Mouse (Mus musculus): ENCODE results near the gene Kmt5b. TPM values are rescaled to one million over a fixed set of nuclear protein-coding genes. Genes with fewer than 3 reads are reported as not detected.

Gene Kmt5b
- 25.6 and 27.3 TPM in 2 replicates for polyA plus RNA-seq (2014; fragmentation: Nextera tagmentation; extraction: Ambion mirVana)

- under 1% methylated on average over 39 of the region's 39 CpGs for WGBS
- 0 out of 2 replicates have a peak, but pooled peaks have one; percentile 23 for ATAC-seq (ENCODE audit: insufficient number of reproducible peaks, insufficient read depth, low FRiP score, low read depth)
- peak within 1 kb of the TSS; percentile 100 for H3K9ac ChIP-seq (ENCODE audit: low read length)
Observed at GRCm38 (mm10) chr19:3767276-3767780, at the start of gene Kmt5b. Gene Kmt5b, plus strand, starts transcription at chr19:3767421.

GRCm38 (mm10) chr19:3718481-3719361 is 48.5 kb upstream of the Kmt5b start:
- WGBS = 38% methylated on average over 19 of the region's 19 CpGs
- no peak overlapping the region for H3K27ac ChIP-seq (replicated peaks in 1 of 2; ENCODE audit: control insufficient read depth in 1 of 2, insufficient read depth in 1 of 2, low read depth in 2 of 2, low read length in 2 of 2)
- peak; percentile 52; the same call in 1 of the 2 replicates for ATAC-seq (ENCODE audit: insufficient number of reproducible peaks, insufficient read depth, low FRiP score, low read depth)

More at GRCm38 (mm10) chr19:3767276-3767780, at the start of gene Kmt5b:
- H3K27ac ChIP-seq (replicated peaks in 1 of 2; ENCODE audit: control insufficient read depth in 1 of 2, insufficient read depth in 1 of 2, low read depth in 2 of 2, low read length in 2 of 2) = peak within 1 kb of the TSS; percentile 99 to 100
- peaks cover 7 to 21% of the 10 kb centered on the region in 2 experiments for H3K4me1 ChIP-seq (ENCODE audit: control insufficient read depth in 2 of 2, insufficient read depth in 2 of 2, low read length in 2 of 2)
- H3K9me3 ChIP-seq (ENCODE audit: control insufficient read depth, low read length) = no peaks in the 10 kb centered on the region
- no peaks in the 10 kb centered on the region for H3K27me3 ChIP-seq (ENCODE audit: control insufficient read depth, insufficient read depth, low read length)
- peak within 1 kb of the TSS; percentile 79 to 98 for H3K4me3 ChIP-seq (ENCODE audit: control insufficient read depth in 1 of 2, insufficient read depth in 1 of 2, low read depth in 1 of 2, low read length in 2 of 2)
- no peaks in the 10 kb centered on the region for H3K36me3 ChIP-seq (ENCODE audit: control insufficient read depth, insufficient read depth, low read length)
- H3K4me2 ChIP-seq (ENCODE audit: low read length) = peak within 1 kb of the TSS; percentile 77

GRCm38 (mm10) chr19:3719362-3719891 is 47.8 kb upstream of the Kmt5b start:
- ATAC-seq (ENCODE audit: insufficient number of reproducible peaks, insufficient read depth, low FRiP score, low read depth) = peak; percentile 70
- peak overlapping the region; percentile 60 for H3K9ac ChIP-seq (ENCODE audit: low read length)
- no peak overlapping the region for H3K27ac ChIP-seq (replicated peaks in 1 of 2; ENCODE audit: control insufficient read depth in 1 of 2, insufficient read depth in 1 of 2, low read depth in 2 of 2, low read length in 2 of 2)
- peaks cover 5 to 6% of the 10 kb centered on the region in 2 experiments; a peak in 3 of 4 replicates for H3K4me1 ChIP-seq (ENCODE audit: control insufficient read depth in 2 of 2, insufficient read depth in 2 of 2, low read length in 2 of 2)
- H3K4me2 ChIP-seq (ENCODE audit: low read length) = peak overlapping the region; percentile 85
- H3K9me3 ChIP-seq (ENCODE audit: control insufficient read depth, low read length) = no peaks in the 10 kb centered on the region; the same call in 1 of the 2 replicates
- peak overlapping the region; percentile 42 to 47 for H3K4me3 ChIP-seq (ENCODE audit: control insufficient read depth in 1 of 2, insufficient read depth in 1 of 2, low read depth in 1 of 2, low read length in 2 of 2)
- H3K27me3 ChIP-seq (ENCODE audit: control insufficient read depth, insufficient read depth, low read length) = no peaks in the 10 kb centered on the region
- H3K36me3 ChIP-seq (ENCODE audit: control insufficient read depth, insufficient read depth, low read length) = peaks cover 27% of the 10 kb centered on the region
- 2% methylated on average over 27 of the region's 27 CpGs for WGBS

More at GRCm38 (mm10) chr19:3718481-3719361, 48.5 kb upstream of the Kmt5b start:
- peaks cover 5 to 6% of the 10 kb centered on the region in 2 experiments; a peak in 3 of 4 replicates for H3K4me1 ChIP-seq (ENCODE audit: control insufficient read depth in 2 of 2, insufficient read depth in 2 of 2, low read length in 2 of 2)
- no peaks in the 10 kb centered on the region for H3K27me3 ChIP-seq (ENCODE audit: control insufficient read depth, insufficient read depth, low read length)
- peak overlapping the region; percentile 42 to 47 for H3K4me3 ChIP-seq (ENCODE audit: control insufficient read depth in 1 of 2, insufficient read depth in 1 of 2, low read depth in 1 of 2, low read length in 2 of 2)
- peaks cover 27% of the 10 kb centered on the region for H3K36me3 ChIP-seq (ENCODE audit: control insufficient read depth, insufficient read depth, low read length)
- H3K9ac ChIP-seq (ENCODE audit: low read length) = peak overlapping the region; percentile 60
- H3K9me3 ChIP-seq (ENCODE audit: control insufficient read depth, low read length) = no peaks in the 10 kb centered on the region; the same call in 1 of the 2 replicates
- peak overlapping the region; percentile 85 for H3K4me2 ChIP-seq (ENCODE audit: low read length)

GRCm38 (mm10) chr19:3723170-3723569 is 44.1 kb upstream of the Kmt5b start:
- ATAC-seq (ENCODE audit: insufficient number of reproducible peaks, insufficient read depth, low FRiP score, low read depth) = no peak
- H3K27me3 ChIP-seq (ENCODE audit: control insufficient read depth, insufficient read depth, low read length) = no peaks in the 10 kb centered on the region
- H3K4me3 ChIP-seq (ENCODE audit: control insufficient read depth in 1 of 2, insufficient read depth in 1 of 2, low read depth in 1 of 2, low read length in 2 of 2) = no peak overlapping the region
- no peak overlapping the region for H3K9ac ChIP-seq (ENCODE audit: low read length)
- H3K36me3 ChIP-seq (ENCODE audit: control insufficient read depth, insufficient read depth, low read length) = no peaks in the 10 kb centered on the region
- no peaks in the 10 kb centered on the region; the same call in 1 of the 2 replicates for H3K9me3 ChIP-seq (ENCODE audit: control insufficient read depth, low read length)
- 84% methylated on average over 9 of the region's 9 CpGs for WGBS
- H3K4me1 ChIP-seq (ENCODE audit: control insufficient read depth in 2 of 2, insufficient read depth in 2 of 2, low read length in 2 of 2) = peaks cover 5 to 6% of the 10 kb centered on the region in 2 experiments; a peak in 3 of 4 replicates
- no peak overlapping the region for H3K4me2 ChIP-seq (ENCODE audit: low read length)
- no peak overlapping the region for H3K27ac ChIP-seq (replicated peaks in 1 of 2; ENCODE audit: control insufficient read depth in 1 of 2, insufficient read depth in 1 of 2, low read depth in 2 of 2, low read length in 2 of 2)

- Histone ChIP-seq H3K9me3 (ENCODE audit: control insufficient read depth, low read length) (no peaks in the 10 kb centered on the region; the same call in 1 of the 2 replicates), H3K27ac (replicated peaks in 1 of 2; ENCODE audit: control insufficient read depth in 1 of 2, insufficient read depth in 1 of 2, low read depth in 2 of 2, low read length in 2 of 2) (no peak overlapping the region), H3K36me3 (ENCODE audit: control insufficient read depth, insufficient read depth, low read length) (no peaks in the 10 kb centered on the region), H3K27me3 (ENCODE audit: control insufficient read depth, insufficient read depth, low read length) (no peaks in the 10 kb centered on the region), H3K4me3 (ENCODE audit: control insufficient read depth in 1 of 2, insufficient read depth in 1 of 2, low read depth in 1 of 2, low read length in 2 of 2) (no peak overlapping the region), H3K4me1 (ENCODE audit: control insufficient read depth in 2 of 2, insufficient read depth in 2 of 2, low read length in 2 of 2) (peaks cover 5 to 6% of the 10 kb centered on the region in 2 experiments; a peak in 3 of 4 replicates), H3K9ac (ENCODE audit: low read length) (no peak overlapping the region), H3K4me2 (ENCODE audit: low read length) (no peak overlapping the region)
- no peak for ATAC-seq (ENCODE audit: insufficient number of reproducible peaks, insufficient read depth, low FRiP score, low read depth)
- 76% methylated on average over 4 of the region's 4 CpGs for WGBS
Observed at GRCm38 (mm10) chr19:3723904-3724303, 43.3 kb upstream of the Kmt5b start.

- no peaks in the 10 kb centered on the region; the same call in 1 of the 2 replicates for H3K9me3 ChIP-seq (ENCODE audit: control insufficient read depth, low read length)
- H3K9ac ChIP-seq (ENCODE audit: low read length) = no peak overlapping the region
- H3K27ac ChIP-seq (replicated peaks in 1 of 2; ENCODE audit: control insufficient read depth in 1 of 2, insufficient read depth in 1 of 2, low read depth in 2 of 2, low read length in 2 of 2) = no peak overlapping the region
- no peak overlapping the region for H3K4me3 ChIP-seq (ENCODE audit: control insufficient read depth in 1 of 2, insufficient read depth in 1 of 2, low read depth in 1 of 2, low read length in 2 of 2)
- H3K27me3 ChIP-seq (ENCODE audit: control insufficient read depth, insufficient read depth, low read length) = no peaks in the 10 kb centered on the region
- ATAC-seq (ENCODE audit: insufficient number of reproducible peaks, insufficient read depth, low FRiP score, low read depth) = no peak
- 31% methylated on average over 1 of the region's 1 CpGs for WGBS
- H3K4me2 ChIP-seq (ENCODE audit: low read length) = no peak overlapping the region
- peaks cover 2 to 4% of the 10 kb centered on the region in 2 experiments; a peak in 3 of 4 replicates for H3K4me1 ChIP-seq (ENCODE audit: control insufficient read depth in 2 of 2, insufficient read depth in 2 of 2, low read length in 2 of 2)
- no peaks in the 10 kb centered on the region for H3K36me3 ChIP-seq (ENCODE audit: control insufficient read depth, insufficient read depth, low read length)
Observed at GRCm38 (mm10) chr19:3724779-3725178, 42.4 kb upstream of the Kmt5b start.

- H3K4me1 ChIP-seq (ENCODE audit: control insufficient read depth in 2 of 2, insufficient read depth in 2 of 2, low read length in 2 of 2) = no peaks in the 10 kb centered on the region
- no peak overlapping the region for H3K27ac ChIP-seq (replicated peaks in 1 of 2; ENCODE audit: control insufficient read depth in 1 of 2, insufficient read depth in 1 of 2, low read depth in 2 of 2, low read length in 2 of 2)
- no peaks in the 10 kb centered on the region for H3K27me3 ChIP-seq (ENCODE audit: control insufficient read depth, insufficient read depth, low read length)
- H3K9me3 ChIP-seq (ENCODE audit: control insufficient read depth, low read length) = no peaks in the 10 kb centered on the region; the same call in 1 of the 2 replicates
- no peak overlapping the region for H3K4me3 ChIP-seq (ENCODE audit: control insufficient read depth in 1 of 2, insufficient read depth in 1 of 2, low read depth in 1 of 2, low read length in 2 of 2)
- H3K9ac ChIP-seq (ENCODE audit: low read length) = no peak overlapping the region
- ATAC-seq (ENCODE audit: insufficient number of reproducible peaks, insufficient read depth, low FRiP score, low read depth) = no peak
- no peaks in the 10 kb centered on the region for H3K36me3 ChIP-seq (ENCODE audit: control insufficient read depth, insufficient read depth, low read length)
- no peak overlapping the region for H3K4me2 ChIP-seq (ENCODE audit: low read length)
- 59% methylated on average over 2 of the region's 2 CpGs for WGBS
Observed at GRCm38 (mm10) chr19:3728901-3729300, 38.3 kb upstream of the Kmt5b start.
